Mouse (Mus musculus): Measurements from ENCODE around the gene Gpr61. TPM values are rescaled to one million over a fixed set of nuclear protein-coding genes. Genes with fewer than 3 reads are reported as not detected.
A peak's percentile ranks its signal among the peaks of the same experiment; 100 is the strongest.

The Gpr61 gene
- polyA plus RNA-seq, 1 experiment from 2014 or later, result 0.45 TPM

DNA sequence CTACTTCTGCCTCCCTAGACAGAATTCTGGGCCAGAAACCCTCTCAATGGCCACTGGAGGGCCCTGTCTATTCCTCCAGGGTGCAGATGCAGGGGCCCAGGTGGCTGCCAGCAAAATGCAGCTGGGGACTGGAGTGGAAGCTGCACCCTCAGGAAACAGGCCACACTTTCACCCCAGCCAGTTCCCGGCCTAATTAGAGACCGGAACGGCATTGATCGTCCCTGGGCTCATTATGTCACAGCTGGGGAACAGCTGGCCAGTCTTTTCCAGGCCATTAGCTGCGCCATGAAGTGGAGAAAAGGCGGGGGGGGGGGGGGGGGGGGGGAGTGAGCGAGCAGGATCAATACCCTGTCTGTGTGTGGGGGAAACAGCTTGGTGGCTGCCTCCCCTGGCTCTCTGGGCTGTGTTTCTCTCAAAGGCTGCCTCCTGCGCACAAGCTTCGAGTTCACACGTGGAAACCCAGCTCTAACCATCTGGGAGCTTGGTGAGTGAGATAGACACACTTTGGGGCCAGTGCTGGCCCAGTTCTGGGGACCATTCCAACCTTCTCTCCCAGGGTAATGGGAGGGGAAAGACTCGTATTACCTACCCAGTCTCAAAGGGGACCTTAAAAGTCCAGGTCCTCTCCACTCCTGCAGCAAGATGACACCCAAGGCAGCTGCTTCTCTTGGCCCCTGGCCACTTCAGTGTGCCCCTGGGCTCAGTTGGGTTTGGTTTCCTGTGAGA, 12.0 kb upstream of the Gpr61 start:
- WGBS, result 6% methylated on average over 8 of the region's 11 CpGs
- Histone ChIP-seq H3K4me3 (ENCODE audit: low read depth, low read length) (no peak overlapping the region), H3K9ac (ENCODE audit: low read depth, low read length) (no peak overlapping the region), H3K4me1 (ENCODE audit: control insufficient read depth, insufficient read depth, low read length) (peaks cover 26% of the 10 kb centered on the region), H3K9me3 (ENCODE audit: control insufficient read depth, low read length) (no peaks in the 10 kb centered on the region), H3K4me2 (ENCODE audit: low read depth, low read length) (no peak overlapping the region), H3K36me3 (ENCODE audit: control insufficient read depth, insufficient read depth, low read length) (no peaks in the 10 kb centered on the region), H3K27me3 (replicated peaks; ENCODE audit: control insufficient read depth, insufficient read depth, low read length) (no peaks in the 10 kb centered on the region), H3K27ac (replicated peaks; ENCODE audit: low read depth, low read length) (peak overlapping the region; percentile 49)
- DNase-seq (ENCODE audit: low spot score) (peak; percentile 87), ATAC-seq (ENCODE audit: low read depth) (peak; percentile 72)

DNA sequence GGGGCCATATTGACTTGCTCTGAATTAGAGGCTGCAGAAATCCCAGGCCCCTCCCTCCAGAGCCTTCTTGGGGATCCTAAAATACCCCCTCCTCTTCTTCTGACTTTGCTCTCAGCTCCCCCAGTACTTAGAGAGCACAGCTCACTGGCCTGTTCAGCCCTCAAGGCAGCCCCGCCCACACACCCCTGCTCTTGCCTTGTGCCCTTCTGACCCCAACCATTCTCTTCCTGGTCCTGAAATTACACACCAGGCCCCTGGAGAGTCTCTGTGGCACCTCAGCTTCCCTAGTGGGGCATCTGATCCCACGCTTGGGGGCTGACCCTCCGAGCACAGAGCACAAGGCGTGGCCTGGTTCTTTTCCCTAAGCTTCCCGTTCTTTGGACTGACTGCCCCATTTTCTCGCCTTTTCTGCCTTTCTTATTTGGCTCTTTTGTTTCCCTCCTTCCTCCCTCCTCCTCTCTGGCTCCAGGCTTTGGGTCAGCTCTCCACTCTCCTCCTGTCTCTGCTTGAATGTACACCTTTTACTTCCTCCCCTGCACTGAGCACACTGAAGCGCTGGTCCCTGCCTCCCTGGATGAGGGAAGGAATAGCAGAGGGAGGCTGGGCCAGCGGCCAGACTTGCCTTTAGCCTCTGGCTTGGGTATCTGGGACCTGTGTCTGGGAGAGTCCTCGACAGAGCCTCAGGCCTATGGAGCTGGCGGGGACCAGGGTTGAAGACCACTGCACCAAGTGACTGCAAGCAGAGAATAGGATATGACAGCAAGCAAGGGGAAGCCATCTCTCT, 11.0 kb upstream of the Gpr61 start:
- DNase-seq (ENCODE audit: low spot score), result peak; percentile 36
- ATAC-seq (ENCODE audit: low read depth), result peak; percentile 23
- no peaks in the 10 kb centered on the region for H3K27me3 ChIP-seq (replicated peaks; ENCODE audit: control insufficient read depth, insufficient read depth, low read length)
- no peaks in the 10 kb centered on the region for H3K9me3 ChIP-seq (ENCODE audit: control insufficient read depth, low read length)
- 25% methylated on average over 10 of the region's 10 CpGs for WGBS
- peaks cover 26% of the 10 kb centered on the region for H3K4me1 ChIP-seq (ENCODE audit: control insufficient read depth, insufficient read depth, low read length)
- peak overlapping the region; percentile 31; the same call in 1 of the 2 replicates for H3K27ac ChIP-seq (replicated peaks; ENCODE audit: low read depth, low read length)
- no peak overlapping the region for H3K4me2 ChIP-seq (ENCODE audit: low read depth, low read length)
- H3K9ac ChIP-seq (ENCODE audit: low read depth, low read length), result no peak overlapping the region
- H3K4me3 ChIP-seq (ENCODE audit: low read depth, low read length), result no peak overlapping the region
- no peaks in the 10 kb centered on the region for H3K36me3 ChIP-seq (ENCODE audit: control insufficient read depth, insufficient read depth, low read length)

DNA sequence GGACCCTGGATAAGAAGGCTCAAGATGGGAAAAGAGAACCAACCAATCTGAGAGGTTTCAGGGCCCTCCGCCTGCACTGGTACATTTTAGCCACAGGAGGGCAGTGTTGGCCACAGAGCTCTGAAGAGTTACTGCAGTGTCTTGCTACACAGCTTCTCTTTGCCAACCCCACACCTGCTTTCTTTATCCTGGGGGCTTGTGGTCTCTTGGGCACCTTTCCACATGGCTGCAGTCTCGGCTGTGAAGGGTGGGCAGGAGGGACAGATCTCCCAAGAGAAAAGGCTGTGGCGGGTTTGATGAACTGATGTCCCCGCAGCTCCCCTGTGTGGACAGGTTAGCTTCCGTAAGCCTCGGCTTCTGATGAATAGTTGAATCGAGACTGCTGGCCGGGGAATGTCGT, 10.1 kb upstream of the Gpr61 start:
- peak; percentile 61 for ATAC-seq (ENCODE audit: low read depth)
- 13% methylated on average over 9 of the region's 9 CpGs for WGBS
- no peaks in the 10 kb centered on the region for H3K27me3 ChIP-seq (replicated peaks; ENCODE audit: control insufficient read depth, insufficient read depth, low read length)
- no peak overlapping the region for H3K9ac ChIP-seq (ENCODE audit: low read depth, low read length)
- peak; percentile 85 for DNase-seq (ENCODE audit: low spot score)
- peak overlapping the region; percentile 46 for H3K4me2 ChIP-seq (ENCODE audit: low read depth, low read length)
- H3K9me3 ChIP-seq (ENCODE audit: control insufficient read depth, low read length), result no peaks in the 10 kb centered on the region
- peak overlapping the region; percentile 19 for H3K4me3 ChIP-seq (ENCODE audit: low read depth, low read length)
- no peaks in the 10 kb centered on the region for H3K36me3 ChIP-seq (ENCODE audit: control insufficient read depth, insufficient read depth, low read length)
- H3K27ac ChIP-seq (replicated peaks; ENCODE audit: low read depth, low read length), result no peak overlapping the region
- H3K4me1 ChIP-seq (ENCODE audit: control insufficient read depth, insufficient read depth, low read length), result peaks cover 26% of the 10 kb centered on the region

DNA sequence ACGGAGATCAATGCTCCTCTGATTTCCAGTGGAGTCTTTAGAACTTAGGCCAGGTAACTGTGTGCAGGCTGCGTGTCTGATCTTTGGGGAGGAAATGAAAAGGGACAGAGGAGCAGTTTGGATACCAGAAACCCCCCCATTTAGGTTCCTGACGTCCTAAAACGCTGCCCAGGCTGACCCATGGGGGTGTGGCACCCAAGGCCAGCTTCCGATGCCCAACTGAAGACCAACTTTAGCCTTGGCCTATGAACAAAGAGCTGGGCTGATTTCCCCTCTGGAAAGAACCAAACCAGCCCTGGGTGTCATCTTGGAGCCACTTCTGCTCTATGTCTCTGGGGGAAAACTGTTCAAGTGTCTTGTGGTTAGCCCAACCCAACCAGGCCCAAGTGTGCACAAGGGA, 9.4 kb upstream of the Gpr61 start:
- WGBS, result 55% methylated on average over 5 of the region's 5 CpGs
- H3K9me3 ChIP-seq (ENCODE audit: control insufficient read depth, low read length), result no peaks in the 10 kb centered on the region
- ATAC-seq (ENCODE audit: low read depth) (no peak), DNase-seq (ENCODE audit: low spot score) (no peak)
- H3K36me3 ChIP-seq (ENCODE audit: control insufficient read depth, insufficient read depth, low read length), result no peaks in the 10 kb centered on the region
- no peak overlapping the region for H3K4me2 ChIP-seq (ENCODE audit: low read depth, low read length)
- no peak overlapping the region for H3K4me3 ChIP-seq (ENCODE audit: low read depth, low read length)
- H3K4me1 ChIP-seq (ENCODE audit: control insufficient read depth, insufficient read depth, low read length), result peaks cover 26% of the 10 kb centered on the region
- H3K27ac ChIP-seq (replicated peaks; ENCODE audit: low read depth, low read length), result no peak overlapping the region
- H3K9ac ChIP-seq (ENCODE audit: low read depth, low read length), result no peak overlapping the region
- H3K27me3 ChIP-seq (replicated peaks; ENCODE audit: control insufficient read depth, insufficient read depth, low read length), result no peaks in the 10 kb centered on the region

DNA sequence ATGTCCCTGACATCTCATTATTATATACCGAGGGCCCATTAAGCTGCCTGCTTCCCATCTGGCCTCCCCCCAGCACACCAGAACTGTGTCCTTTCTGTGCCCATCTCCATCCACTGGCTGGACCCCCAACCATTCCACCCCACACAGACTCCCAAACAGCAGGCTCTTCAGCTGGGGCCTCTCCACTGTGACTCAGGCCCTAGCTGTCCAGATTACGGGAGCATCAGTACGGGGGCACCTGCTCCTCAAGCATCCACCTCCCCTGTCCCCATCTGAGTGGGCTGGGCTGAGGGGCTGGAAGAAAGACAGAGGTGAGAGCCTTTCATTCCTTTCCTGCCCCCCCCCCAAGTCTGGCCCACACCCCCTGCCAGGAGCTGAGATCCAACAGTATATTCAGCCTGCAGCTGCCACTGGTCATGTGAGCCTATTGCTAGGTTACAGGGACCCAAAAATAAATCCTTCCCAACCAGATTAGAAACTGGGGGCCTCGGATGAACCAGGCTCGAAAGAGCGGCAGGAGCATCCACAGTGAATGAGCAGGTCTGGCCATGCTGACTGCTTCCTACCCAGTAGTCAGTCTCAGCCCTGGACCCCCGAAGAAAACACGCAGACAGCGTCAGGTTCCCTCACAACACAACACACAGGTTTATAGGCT, 3.8 kb upstream of the Gpr61 start:
- Histone ChIP-seq H3K9me3 (ENCODE audit: control insufficient read depth, low read length) (no peaks in the 10 kb centered on the region), H3K36me3 (ENCODE audit: control insufficient read depth, insufficient read depth, low read length) (no peaks in the 10 kb centered on the region), H3K4me1 (ENCODE audit: control insufficient read depth, insufficient read depth, low read length) (no peaks in the 10 kb centered on the region), H3K4me2 (ENCODE audit: low read depth, low read length) (no peak overlapping the region), H3K4me3 (ENCODE audit: low read depth, low read length) (no peak overlapping the region), H3K27ac (replicated peaks; ENCODE audit: low read depth, low read length) (no peak overlapping the region), H3K27me3 (replicated peaks; ENCODE audit: control insufficient read depth, insufficient read depth, low read length) (no peaks in the 10 kb centered on the region), H3K9ac (ENCODE audit: low read depth, low read length) (0 out of 2 replicates have a peak overlapping the region, but pooled peaks have one; percentile 27)
- DNase-seq (ENCODE audit: low spot score) (peak; percentile 29), ATAC-seq (ENCODE audit: low read depth) (peak; percentile 51)
- 66% methylated on average over 9 of the region's 9 CpGs for WGBS

DNA sequence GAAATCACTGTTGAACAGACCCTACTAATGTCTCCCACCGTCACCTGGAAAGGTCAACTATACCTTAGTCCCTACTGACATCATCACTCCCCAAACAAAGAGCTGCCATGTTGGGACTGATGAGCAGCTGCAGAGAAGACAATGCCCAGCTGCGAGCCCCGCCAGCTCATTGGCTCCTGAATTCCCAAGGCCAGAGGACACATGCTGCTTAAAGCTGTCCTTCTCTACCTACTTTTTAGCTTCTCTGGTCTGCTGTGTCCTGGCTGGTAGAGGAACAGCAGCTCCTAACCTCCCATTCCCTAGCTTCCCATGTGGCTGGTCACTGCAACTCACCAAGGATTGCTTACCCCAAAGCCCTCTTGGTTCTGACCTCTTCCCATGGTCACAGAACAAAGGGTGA, 2.4 kb downstream of the Gpr61 start:
- DNase-seq (ENCODE audit: low spot score) (no peak), ATAC-seq (ENCODE audit: low read depth) (no peak)
- WGBS, result 83% methylated on average over 3 of the region's 3 CpGs
- H3K27ac ChIP-seq (replicated peaks; ENCODE audit: low read depth, low read length), result no peak overlapping the region
- H3K4me3 ChIP-seq (ENCODE audit: low read depth, low read length), result no peak overlapping the region
- no peaks in the 10 kb centered on the region for H3K9me3 ChIP-seq (ENCODE audit: control insufficient read depth, low read length)
- H3K9ac ChIP-seq (ENCODE audit: low read depth, low read length), result no peak overlapping the region
- no peaks in the 10 kb centered on the region for H3K36me3 ChIP-seq (ENCODE audit: control insufficient read depth, insufficient read depth, low read length)
- H3K4me1 ChIP-seq (ENCODE audit: control insufficient read depth, insufficient read depth, low read length), result no peaks in the 10 kb centered on the region
- no peak overlapping the region for H3K4me2 ChIP-seq (ENCODE audit: low read depth, low read length)
- H3K27me3 ChIP-seq (replicated peaks; ENCODE audit: control insufficient read depth, insufficient read depth, low read length), result no peaks in the 10 kb centered on the region

DNA sequence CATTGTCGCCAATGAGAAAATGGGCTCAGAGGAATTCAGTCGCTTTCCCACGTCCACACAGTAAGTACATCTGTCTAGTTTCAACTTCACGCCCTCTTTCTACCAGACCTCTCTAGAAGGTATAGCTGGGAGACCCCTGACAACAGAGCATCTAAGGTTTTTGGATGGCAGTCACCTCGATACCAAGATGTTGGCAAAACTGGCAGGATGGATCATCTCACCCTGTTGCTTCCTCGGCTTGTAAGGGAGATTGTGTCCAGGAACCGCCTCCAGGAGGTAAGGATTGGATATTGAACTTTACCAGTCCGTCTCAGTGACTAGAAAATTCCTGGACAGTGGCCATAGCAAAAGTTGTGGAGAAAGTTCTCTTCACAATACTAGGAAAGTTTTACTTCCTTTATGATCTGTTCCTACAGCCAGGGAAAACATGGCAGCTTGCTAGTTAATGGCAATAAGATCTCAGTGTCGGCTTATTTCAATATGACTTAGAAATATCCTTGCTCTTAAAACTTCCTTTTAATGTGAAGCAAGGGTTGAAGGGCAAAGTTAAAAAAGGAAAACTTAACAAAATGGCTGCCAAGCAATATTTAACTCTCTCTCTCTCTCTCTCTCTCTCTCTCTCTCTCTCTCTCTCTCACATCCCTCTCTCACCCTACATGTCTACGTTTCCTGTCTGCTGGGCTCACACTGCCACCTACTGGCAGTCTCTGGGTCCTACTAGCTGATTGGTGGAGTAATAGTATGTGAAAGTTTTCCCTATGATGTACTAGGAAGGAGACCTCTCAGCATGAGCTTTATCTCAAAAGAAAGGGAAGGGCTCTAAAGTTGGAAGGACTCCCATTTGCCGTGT, 7.1 kb downstream of the Gpr61 start:
- Histone ChIP-seq H3K36me3 (ENCODE audit: control insufficient read depth, insufficient read depth, low read length) (no peaks in the 10 kb centered on the region), H3K27ac (replicated peaks; ENCODE audit: low read depth, low read length) (no peak overlapping the region), H3K9me3 (ENCODE audit: control insufficient read depth, low read length) (no peaks in the 10 kb centered on the region), H3K9ac (ENCODE audit: low read depth, low read length) (no peak overlapping the region), H3K4me2 (ENCODE audit: low read depth, low read length) (no peak overlapping the region), H3K4me1 (ENCODE audit: control insufficient read depth, insufficient read depth, low read length) (peaks cover 11% of the 10 kb centered on the region; the same call in 1 of the 2 replicates), H3K27me3 (replicated peaks; ENCODE audit: control insufficient read depth, insufficient read depth, low read length) (no peaks in the 10 kb centered on the region), H3K4me3 (ENCODE audit: low read depth, low read length) (no peak overlapping the region)
- DNase-seq (ENCODE audit: low spot score) (peak; percentile 91), ATAC-seq (ENCODE audit: low read depth) (peak; percentile 28; the same call in 1 of the 2 replicates)
- 70% methylated on average over 11 of the region's 11 CpGs for WGBS

DNA sequence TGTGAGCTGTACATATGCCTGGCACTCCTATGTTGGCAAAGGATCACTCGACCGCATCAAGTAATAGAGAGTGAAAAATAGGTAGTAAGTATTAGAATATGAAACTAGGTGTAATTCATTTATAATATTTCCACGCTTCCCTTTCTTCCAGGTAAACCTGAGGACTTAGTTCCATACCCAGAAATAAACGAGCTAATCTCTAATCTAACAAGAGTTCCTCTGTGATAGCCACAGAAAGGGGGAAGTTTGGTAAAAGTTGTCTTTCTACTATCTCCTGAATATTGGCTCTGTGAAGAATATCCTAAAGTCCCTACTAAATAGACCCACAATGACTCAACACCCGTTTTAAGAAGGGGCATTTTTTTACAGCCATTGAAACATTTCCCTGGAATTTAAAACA, 8.0 kb downstream of the Gpr61 start:
- peak overlapping the region; percentile 94 for H3K4me3 ChIP-seq (ENCODE audit: low read depth, low read length)
- H3K9me3 ChIP-seq (ENCODE audit: control insufficient read depth, low read length), result no peaks in the 10 kb centered on the region
- 57% methylated on average over 5 of the region's 5 CpGs for WGBS
- peak overlapping the region; percentile 88 for H3K4me2 ChIP-seq (ENCODE audit: low read depth, low read length)
- H3K4me1 ChIP-seq (ENCODE audit: control insufficient read depth, insufficient read depth, low read length), result peaks cover 11% of the 10 kb centered on the region; the same call in 1 of the 2 replicates
- peak overlapping the region; percentile 78; the same call in 1 of the 2 replicates for H3K9ac ChIP-seq (ENCODE audit: low read depth, low read length)
- ATAC-seq (ENCODE audit: low read depth) (no peak), DNase-seq (ENCODE audit: low spot score) (no peak)
- H3K36me3 ChIP-seq (ENCODE audit: control insufficient read depth, insufficient read depth, low read length), result no peaks in the 10 kb centered on the region
- H3K27me3 ChIP-seq (replicated peaks; ENCODE audit: control insufficient read depth, insufficient read depth, low read length), result no peaks in the 10 kb centered on the region
- peak overlapping the region; percentile 89; the same call in 1 of the 2 replicates for H3K27ac ChIP-seq (replicated peaks; ENCODE audit: low read depth, low read length)

Data from embryonic facial prominence, embryonic 14.5 days (tissue).